Mouse (Mus musculus) embryonic facial prominence, embryonic 14.5 days (tissue): ENCODE measurements around the gene Exoc2. TPM values are rescaled to one million over a fixed set of nuclear protein-coding genes. Genes with fewer than 3 reads are reported as not detected.

Experiments used
- ATAC-seq: fragments of 200-750 bp; cut with Nextera tagmentation; 2 replicates; pipeline ENCODE4 v1.8.0; 2017; ENCODE audit warnings: low read depth, moderate number of reproducible peaks, moderate TSS enrichment
- DNase-seq: peaks from one replicate; pipeline ENCODE4 v3.0.0-alpha.2; 2015; ENCODE audit warnings: low spot score
- H3K27ac ChIP-seq: fragments of 300-500 bp; sonication (generic); replicated peaks from 2 replicates; pipeline ENCODE4 v1.5.1; 2014; ENCODE audit warnings: low read depth, mild to moderate bottlenecking, low read length, moderate library complexity
- H3K27me3 ChIP-seq: fragments of 300-500 bp; sonication (generic); replicated peaks from 2 replicates; pipeline ENCODE4 v1.6.1; 2014; ENCODE audit warnings: low read length; ENCODE audit not compliant: control insufficient read depth, insufficient read depth
- H3K36me3 ChIP-seq: fragments of 300-500 bp; sonication (generic); 2 replicates; pipeline ENCODE4 v1.6.1; 2014; ENCODE audit warnings: low read length, mixed read lengths; ENCODE audit not compliant: control insufficient read depth, insufficient read depth
- H3K4me1 ChIP-seq: fragments of 300-500 bp; sonication (generic); 2 replicates; pipeline ENCODE4 v1.6.1; 2014; ENCODE audit warnings: antibody characterized with exemption, low read length; ENCODE audit not compliant: control insufficient read depth, insufficient read depth
- H3K4me2 ChIP-seq: fragments of 300-500 bp; sonication (generic); 2 replicates; pipeline ENCODE4 v1.6.1; 2014; ENCODE audit warnings: low read depth, mild to moderate bottlenecking, low read length, moderate library complexity, mixed read lengths
- H3K4me3 ChIP-seq: fragments of 300-500 bp; sonication (generic); 2 replicates; pipeline ENCODE4 v1.5.1; 2014; ENCODE audit warnings: low read depth, mild to moderate bottlenecking, low read length
- H3K9ac ChIP-seq: fragments of 300-500 bp; sonication (generic); 2 replicates; pipeline ENCODE4 v1.6.1; 2014; ENCODE audit warnings: low read depth, mild to moderate bottlenecking, low read length, moderate library complexity, mixed read lengths
- H3K9me3 ChIP-seq: fragments of 300-500 bp; sonication (generic); 2 replicates; pipeline ENCODE4 v1.6.1; 2016; ENCODE audit warnings: low read length; ENCODE audit not compliant: control insufficient read depth
- WGBS: fragments of 180-500 bp; shearing (Covaris S2); extraction: QIAGEN DNeasy Blood & Tissue Kit; methylation state at CpG from one replicate; pipeline ENCODE4 v1.1.7; 2014; 5-methylcytosine and 5-hydroxymethylcytosine counted together
- polyA plus RNA-seq: library from polyadenylated mRNA; unstranded; fragments of >200 nt; fragmentation: Nextera tagmentation; extraction: Ambion mirVana; gene quantifications from 2 replicates; pipeline ENCODE4 v1.2.1, GENCODE M21; 2014

Exoc2 gene
- polyA plus RNA-seq, 1 experiment from 2014 or later, result 26.8 TPM

- no peaks in the 10 kb centered on the region for H3K9me3 ChIP-seq
- DNase-seq, result no peak
- H3K27me3 ChIP-seq, result no peaks in the 10 kb centered on the region
- 70% methylated on average over 4 of the region's 4 CpGs for WGBS
- H3K4me1 ChIP-seq, result no peaks in the 10 kb centered on the region
- H3K9ac ChIP-seq, result no peak overlapping the region
- H3K4me3 ChIP-seq, result no peak overlapping the region
- H3K27ac ChIP-seq, result no peak overlapping the region
- H3K36me3 ChIP-seq, result no peaks in the 10 kb centered on the region
- no peak overlapping the region for H3K4me2 ChIP-seq
- no peak for ATAC-seq
Observed at GRCm38 (mm10) chr13:30931613-30932012, 42.3 kb downstream of the Exoc2 start.

GRCm38 (mm10) chr13:30929119-30929518, 44.8 kb downstream of the Exoc2 start:
- H3K4me1 ChIP-seq, result no peaks in the 10 kb centered on the region
- H3K27me3 ChIP-seq, result no peaks in the 10 kb centered on the region
- no peaks in the 10 kb centered on the region for H3K9me3 ChIP-seq
- ATAC-seq (no peak), DNase-seq (no peak)
- no peak overlapping the region for H3K27ac ChIP-seq
- no peak overlapping the region for H3K9ac ChIP-seq
- 88% methylated on average over 2 of the region's 2 CpGs for WGBS
- no peak overlapping the region for H3K4me2 ChIP-seq
- H3K36me3 ChIP-seq, result peaks cover 5% of the 10 kb centered on the region
- H3K4me3 ChIP-seq, result no peak overlapping the region

DNA sequence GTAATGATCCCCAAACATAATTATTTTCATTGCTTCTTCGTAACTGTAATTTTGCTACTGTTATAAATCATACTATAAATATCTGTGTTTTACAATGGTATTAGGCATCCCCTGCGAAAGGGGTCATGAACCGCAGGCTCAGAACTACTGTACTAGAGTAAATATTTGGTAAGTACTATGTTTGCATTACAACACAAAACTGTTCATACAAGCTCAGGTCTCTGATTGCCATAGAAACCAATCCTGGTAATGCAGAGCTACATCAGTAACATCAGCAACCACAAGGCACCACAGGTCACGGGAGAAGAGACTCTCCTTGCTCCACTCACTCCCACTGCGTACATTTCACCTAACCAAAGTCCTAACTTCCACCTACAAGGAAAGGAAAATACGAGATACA, 49.6 kb downstream of the Exoc2 start:
- DNase-seq (no peak), ATAC-seq (no peak)
- H3K4me2 ChIP-seq, result no peak overlapping the region
- WGBS, result 88% methylated on average over 6 of the region's 6 CpGs
- H3K27ac ChIP-seq, result no peak overlapping the region
- no peak overlapping the region for H3K9ac ChIP-seq
- H3K9me3 ChIP-seq, result no peaks in the 10 kb centered on the region
- H3K4me1 ChIP-seq, result no peaks in the 10 kb centered on the region
- no peak overlapping the region for H3K4me3 ChIP-seq
- no peaks in the 10 kb centered on the region for H3K27me3 ChIP-seq
- H3K36me3 ChIP-seq, result peaks cover 20% of the 10 kb centered on the region

DNA sequence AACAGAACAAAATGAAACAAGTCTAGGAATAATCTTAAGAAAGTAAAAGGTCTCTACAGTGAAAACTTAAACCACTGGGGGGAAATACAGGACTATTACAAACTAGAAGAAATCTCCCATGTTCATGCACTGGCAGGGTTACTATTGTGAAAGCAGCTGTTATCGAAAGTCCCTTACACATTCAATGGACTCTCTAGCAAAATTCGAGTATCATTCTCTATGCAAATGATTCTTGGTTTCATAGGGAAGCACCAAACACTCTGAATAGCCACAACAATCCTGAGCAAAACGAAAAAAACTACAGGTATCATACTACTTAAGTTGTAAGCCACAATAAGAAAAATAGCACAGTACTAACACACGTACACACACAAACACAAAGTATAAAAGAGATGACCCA, 52.0 kb downstream of the Exoc2 start:
- Histone ChIP-seq H3K27me3 (no peaks in the 10 kb centered on the region), H3K27ac (no peak overlapping the region), H3K9ac (no peak overlapping the region), H3K9me3 (no peaks in the 10 kb centered on the region), H3K4me1 (no peaks in the 10 kb centered on the region), H3K4me3 (no peak overlapping the region), H3K4me2 (no peak overlapping the region), H3K36me3 (peaks cover 20% of the 10 kb centered on the region)
- WGBS, result 83% methylated on average over 4 of the region's 4 CpGs
- DNase-seq, result no peak
- ATAC-seq, result no peak

DNA sequence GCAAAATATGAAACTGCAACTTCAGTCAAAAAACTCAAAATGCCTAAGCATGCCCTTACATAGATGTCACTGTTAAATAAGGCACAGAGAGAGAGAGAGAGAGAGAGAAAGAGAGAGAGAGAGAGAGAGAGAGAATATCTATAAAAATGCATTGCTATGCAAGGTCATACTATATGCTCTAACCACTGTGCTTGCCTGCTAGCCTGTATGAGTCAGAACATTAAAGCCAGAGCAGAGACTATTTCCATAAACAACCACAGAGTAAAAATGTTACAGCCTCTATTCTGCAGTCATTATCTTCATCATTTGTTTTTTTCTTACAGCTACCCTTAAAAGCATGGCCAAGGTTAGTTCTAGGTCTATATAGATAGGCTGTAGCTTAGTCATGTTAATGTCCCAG, 60.1 kb downstream of the Exoc2 start:
- H3K36me3 ChIP-seq, result no peaks in the 10 kb centered on the region
- H3K9ac ChIP-seq, result no peak overlapping the region

GRCm38 (mm10) chr13:30913028-30913427, 60.9 kb downstream of the Exoc2 start:
- H3K4me1 ChIP-seq, result no peaks in the 10 kb centered on the region
- no peak overlapping the region for H3K4me3 ChIP-seq
- H3K36me3 ChIP-seq, result no peaks in the 10 kb centered on the region
- no peaks in the 10 kb centered on the region for H3K9me3 ChIP-seq
- WGBS, result 5% methylated on average over 4 of the region's 4 CpGs
- H3K4me2 ChIP-seq, result no peak overlapping the region
- H3K27me3 ChIP-seq, result no peaks in the 10 kb centered on the region
- no peak overlapping the region for H3K27ac ChIP-seq
- DNase-seq (peak; percentile 34), ATAC-seq (0 out of 2 replicates have a peak, but pooled peaks have one; percentile 18)
- no peak overlapping the region for H3K9ac ChIP-seq

More for the DNA sequence above, 60.1 kb downstream of the Exoc2 start:
- H3K4me2 ChIP-seq, result no peak overlapping the region
- no peak for DNase-seq
- no peaks in the 10 kb centered on the region for H3K27me3 ChIP-seq
- ATAC-seq, result no peak
- H3K27ac ChIP-seq, result no peak overlapping the region
- no peak overlapping the region for H3K4me3 ChIP-seq
- no peaks in the 10 kb centered on the region for H3K9me3 ChIP-seq
- H3K4me1 ChIP-seq, result no peaks in the 10 kb centered on the region

- Histone ChIP-seq H3K27me3 (no peaks in the 10 kb centered on the region), H3K9ac (no peak overlapping the region), H3K4me1 (no peaks in the 10 kb centered on the region), H3K4me3 (no peak overlapping the region), H3K27ac (no peak overlapping the region), H3K4me2 (no peak overlapping the region), H3K36me3 (no peaks in the 10 kb centered on the region), H3K9me3 (no peaks in the 10 kb centered on the region)
- no peak for ATAC-seq
- 69% methylated on average over 5 of the region's 5 CpGs for WGBS
- DNase-seq, result no peak
Observed at GRCm38 (mm10) chr13:30911931-30912625, 61.8 kb downstream of the Exoc2 start.

GRCm38 (mm10) chr13:30910889-30911288, 63.0 kb downstream of the Exoc2 start:
- H3K4me2 ChIP-seq, result no peak overlapping the region
- no peaks in the 10 kb centered on the region for H3K27me3 ChIP-seq

GRCm38 (mm10) chr13:30902286-30902685, 71.6 kb downstream of the Exoc2 start:
- Histone ChIP-seq H3K4me1 (no peaks in the 10 kb centered on the region), H3K4me2 (no peak overlapping the region), H3K27ac (no peak overlapping the region), H3K9ac (no peak overlapping the region), H3K9me3 (no peaks in the 10 kb centered on the region), H3K36me3 (peaks cover 36% of the 10 kb centered on the region), H3K27me3 (no peaks in the 10 kb centered on the region), H3K4me3 (no peak overlapping the region)
- no peak for DNase-seq
- ATAC-seq, result no peak
- 34% methylated on average over 2 of the region's 2 CpGs for WGBS

More at GRCm38 (mm10) chr13:30910889-30911288, 63.0 kb downstream of the Exoc2 start:
- ATAC-seq (no peak), DNase-seq (no peak)
- Histone ChIP-seq H3K9ac (no peak overlapping the region), H3K4me1 (no peaks in the 10 kb centered on the region), H3K4me3 (no peak overlapping the region), H3K9me3 (no peaks in the 10 kb centered on the region), H3K27ac (no peak overlapping the region), H3K36me3 (0 out of 2 replicates have a peak, but pooled peaks cover 4% of the 10 kb centered on the region)
- WGBS, result 72% methylated on average over 5 of the region's 5 CpGs
